Mouse (Mus musculus) brain, adult 2 months (tissue): ENCODE measurements around the gene Car11.

Experiments
- DNase-seq: peaks from one replicate; pipeline ENCODE4 v3.0.0; 2011; ENCODE audit warnings: low read depth, low spot score

Car11 gene

DNA sequence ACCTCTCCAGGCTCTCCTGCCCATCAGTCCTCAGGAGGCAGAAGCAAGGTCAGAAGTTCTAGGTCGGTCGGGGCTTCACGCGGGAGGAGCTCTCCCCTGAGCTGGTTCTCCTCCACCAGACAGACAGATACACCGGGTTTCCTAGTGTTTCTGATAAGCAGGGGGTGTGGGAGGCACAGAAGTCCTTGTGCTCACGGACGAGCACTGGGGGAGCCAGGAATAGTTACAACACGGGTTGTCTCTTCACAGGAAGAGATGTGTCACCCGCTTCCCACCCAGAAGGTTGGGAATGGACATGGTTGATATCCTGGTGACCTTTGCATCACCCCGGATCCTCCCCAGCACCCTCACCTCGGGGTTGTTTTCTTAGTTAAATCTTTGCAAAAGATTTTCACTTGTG is 9.8 kb upstream of the Car11 start:
- DNase-seq, result no peak

DNA sequence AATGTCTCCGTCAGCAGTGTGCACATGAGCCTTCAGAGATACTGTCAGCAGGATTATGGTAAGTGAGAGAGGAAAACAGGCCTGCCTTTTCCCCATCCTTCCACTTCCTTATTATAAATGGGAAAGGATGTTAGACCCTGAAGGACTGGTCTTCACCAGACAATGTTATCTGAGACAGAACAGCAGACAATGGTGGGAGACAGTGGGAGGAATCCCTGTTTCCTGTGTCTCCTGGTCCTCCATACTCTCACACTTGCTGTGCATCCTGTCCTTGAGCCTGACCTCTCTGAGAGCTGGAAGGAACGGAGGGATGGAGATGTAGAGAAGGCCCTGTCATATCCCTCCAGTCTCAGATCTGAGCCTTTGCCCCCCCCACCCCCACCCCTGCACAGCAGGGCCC is 7.3 kb upstream of the Car11 start:
- DNase-seq, result no peak

DNA sequence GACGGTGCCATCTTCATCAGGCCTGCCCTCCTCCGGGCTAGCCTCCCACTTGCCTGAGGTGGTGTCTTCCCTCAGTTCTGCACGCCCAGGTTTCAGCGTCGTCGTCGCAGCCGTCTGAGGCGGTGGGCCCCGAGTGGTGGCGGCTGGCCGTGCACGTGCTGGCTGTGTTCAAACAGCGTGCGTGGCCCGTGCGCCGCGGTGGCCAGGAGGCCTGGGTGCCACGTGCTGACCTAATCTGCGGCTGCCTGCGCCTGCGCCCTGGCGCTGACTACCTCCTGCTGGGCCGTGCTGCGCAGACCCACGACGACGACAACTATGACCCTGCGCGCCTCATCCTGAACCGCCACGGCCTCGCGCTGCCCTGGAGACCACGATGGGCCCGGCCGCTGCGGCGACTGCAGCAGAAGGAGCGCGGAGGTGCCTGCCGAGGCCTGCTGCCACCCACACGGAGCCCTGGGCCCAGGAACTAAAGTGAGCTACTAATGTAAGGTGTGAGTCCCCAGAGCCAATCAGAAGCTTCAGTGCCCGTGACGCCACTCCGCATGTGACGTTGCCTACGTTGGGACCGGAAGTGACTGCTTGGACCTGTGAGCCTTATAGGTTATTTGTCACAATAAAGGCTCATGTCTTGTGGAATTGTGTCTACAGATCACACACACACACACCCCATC is 5.6 kb upstream of the Car11 start, which contains the start of gene Sec1:
TSS of gene Sec1 (minus strand) at position 482 of the 671 bp plus-strand sequence.
- no peak for DNase-seq

- no peak for DNase-seq
Observed at GRCm38 (mm10) chr7:45695098-45695497, 4.5 kb upstream of the Car11 start.

- no peak for DNase-seq
Observed at GRCm38 (mm10) chr7:45697894-45698293, 1.7 kb upstream of the Car11 start.

DNA sequence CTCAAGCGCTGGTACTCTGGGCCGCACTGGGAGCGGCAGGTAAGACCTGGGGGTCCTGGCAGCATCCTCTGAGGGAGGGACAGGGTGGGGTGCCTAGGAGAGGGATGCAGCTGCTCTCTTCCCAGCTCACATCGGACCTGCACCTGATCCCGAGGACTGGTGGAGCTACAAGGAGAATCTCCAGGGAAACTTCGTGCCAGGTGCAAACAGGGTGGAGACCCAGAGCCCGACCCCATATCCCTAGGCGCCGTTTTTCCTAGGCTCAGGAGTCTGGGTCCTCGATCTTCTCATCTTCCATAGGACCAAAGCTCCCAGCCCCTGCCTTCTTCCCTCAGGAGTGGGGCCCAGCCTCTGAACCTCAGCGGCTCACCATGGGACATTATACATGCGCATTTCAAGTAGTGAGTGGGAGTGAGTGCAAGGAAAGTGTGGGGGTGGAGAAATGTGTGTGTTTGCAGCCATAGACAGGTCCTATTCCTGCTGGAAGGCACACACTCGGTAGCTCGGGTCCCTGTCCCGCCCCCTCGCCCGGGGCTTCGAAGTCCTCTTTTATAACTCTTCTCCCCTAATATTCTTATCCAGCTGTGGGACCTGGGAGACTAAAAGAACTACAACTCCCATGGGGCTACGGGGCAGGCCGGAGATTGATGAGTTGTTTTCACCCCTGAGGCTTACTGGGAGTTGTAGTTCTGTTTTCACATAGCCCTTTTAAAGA is 815 bp downstream of the Car11 start:
- DNase-seq, result peak; percentile 94

DNA sequence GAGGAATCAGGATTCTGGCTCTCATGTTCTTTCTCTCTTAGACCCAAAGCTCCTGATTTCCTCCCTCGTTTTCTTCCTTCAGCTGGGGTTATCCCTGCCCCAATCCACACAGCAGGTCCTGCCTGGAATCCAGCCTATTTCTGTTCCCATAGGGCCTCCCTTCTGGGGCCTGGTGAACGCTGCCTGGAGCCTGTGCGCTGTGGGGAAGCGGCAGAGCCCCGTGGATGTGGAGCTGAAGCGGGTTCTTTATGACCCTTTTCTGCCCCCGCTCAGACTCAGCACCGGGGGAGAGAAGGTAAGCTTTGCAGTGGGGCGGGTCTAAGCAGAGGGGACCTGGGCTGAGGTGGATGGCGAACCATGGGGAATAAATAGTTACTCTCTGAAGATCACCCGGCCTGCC is 1.4 kb downstream of the Car11 start:
- no peak for DNase-seq

- no peak for DNase-seq
Observed at GRCm38 (mm10) chr7:45701607-45702006, 2.0 kb downstream of the Car11 start.

DNA sequence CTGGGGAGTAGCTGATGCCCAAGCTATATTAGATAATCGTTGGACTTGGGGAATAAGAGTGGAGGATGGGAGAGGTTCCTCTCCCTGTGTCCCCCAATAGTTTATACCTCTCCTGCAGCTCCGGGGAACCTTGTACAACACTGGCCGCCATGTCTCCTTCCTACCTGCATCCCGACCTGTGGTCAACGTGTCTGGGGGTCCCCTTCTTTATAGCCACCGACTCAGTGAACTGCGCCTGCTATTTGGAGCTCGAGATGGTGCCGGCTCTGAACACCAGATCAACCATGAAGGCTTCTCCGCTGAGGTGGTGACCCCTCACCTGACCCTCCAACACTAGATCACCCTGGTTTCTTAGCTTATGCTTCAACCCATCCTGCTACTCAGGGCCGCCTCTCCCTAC is 2.7 kb downstream of the Car11 start:
- DNase-seq, result no peak

GRCm38 (mm10) chr7:45702809-45703520 is 3.3 kb downstream of the Car11 start:
- no peak for DNase-seq

DNA sequence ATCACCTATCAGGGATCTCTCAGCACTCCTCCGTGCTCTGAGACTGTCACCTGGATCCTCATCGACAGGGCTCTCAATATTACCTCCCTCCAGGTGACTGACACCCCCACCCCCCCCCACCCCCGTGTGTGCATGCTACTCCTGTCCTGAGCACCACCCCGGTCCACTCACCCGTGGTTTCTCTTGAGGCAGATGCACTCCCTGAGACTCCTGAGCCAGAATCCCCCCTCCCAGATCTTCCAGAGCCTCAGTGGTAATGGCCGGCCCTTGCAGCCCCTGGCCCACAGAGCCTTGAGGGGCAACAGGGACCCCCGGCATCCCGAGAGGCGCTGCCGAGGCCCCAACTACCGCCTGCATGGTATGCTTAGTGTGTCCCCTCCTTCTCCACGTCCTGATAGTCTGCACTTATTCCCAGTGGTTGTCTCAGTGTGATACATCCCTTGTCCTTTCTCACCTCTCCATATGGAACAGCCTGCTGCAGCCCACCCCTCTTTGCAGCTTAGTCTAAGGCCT is 3.9 kb downstream of the Car11 start:
- no peak for DNase-seq

DNA sequence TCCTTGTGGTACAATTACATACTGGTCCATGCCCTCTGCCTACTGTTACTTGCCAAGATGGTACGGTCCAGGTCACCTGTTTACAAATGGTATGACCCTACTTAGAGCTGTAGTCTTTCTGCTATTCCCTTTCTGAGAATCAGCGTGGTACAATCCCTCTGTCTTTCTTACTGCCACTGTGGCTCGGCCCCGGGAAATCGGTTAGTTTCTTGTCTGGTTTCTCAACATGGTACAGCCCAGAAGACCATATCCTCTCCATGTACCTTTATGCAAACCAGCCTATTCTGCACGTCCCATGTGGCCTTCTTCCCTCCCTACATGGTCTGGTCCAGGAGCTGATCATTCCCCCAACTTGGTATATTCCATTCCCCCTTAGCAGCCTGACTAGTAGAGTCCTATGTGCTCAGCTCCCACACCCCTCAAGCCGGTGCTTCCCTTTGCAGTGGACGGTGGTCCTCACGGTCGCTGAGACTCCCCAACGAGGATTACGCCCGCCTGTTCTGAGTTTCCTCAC is 4.5 kb downstream of the Car11 start:
- peak; percentile 97 for DNase-seq

DNA sequence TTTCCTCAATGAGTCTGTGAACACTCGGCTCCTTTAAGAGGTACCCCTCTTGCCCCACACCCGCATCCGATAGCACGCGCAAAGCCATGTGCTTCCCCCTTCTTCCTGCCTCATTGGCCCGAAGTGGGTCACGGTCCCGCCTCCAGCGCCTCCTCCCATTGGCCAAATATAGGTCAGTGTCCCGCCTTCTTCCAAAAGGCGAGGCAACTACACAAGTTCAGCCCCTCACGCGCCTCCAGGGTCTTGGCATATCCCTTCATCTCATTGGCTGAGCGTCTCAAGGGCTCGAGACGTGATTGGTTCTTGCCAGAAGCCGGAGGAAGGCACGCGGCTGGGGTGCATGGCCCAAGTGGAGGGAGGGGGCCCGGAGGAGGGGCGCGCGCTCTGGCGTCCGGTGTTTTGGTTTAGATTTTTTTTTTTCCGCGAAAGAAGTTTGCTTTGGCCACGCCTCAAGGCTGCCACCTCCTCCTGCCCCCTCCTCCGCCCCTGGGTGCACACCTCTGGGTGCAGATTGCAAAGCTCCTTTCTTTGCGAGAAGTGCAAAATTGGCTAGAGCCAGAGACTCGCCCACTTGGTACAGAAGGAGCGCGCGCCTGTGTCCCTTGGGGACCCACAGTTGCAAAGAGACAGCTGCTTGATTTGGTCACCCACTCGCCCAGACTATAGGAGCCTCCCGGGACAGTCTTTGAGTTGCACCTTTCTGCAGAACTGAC is 5.2 kb downstream of the Car11 start, which contains the start of gene Dbp:
TSS of gene Dbp (plus strand) at position 359 of the 713 bp plus-strand sequence.
- DNase-seq, result peak; percentile 100

DNA sequence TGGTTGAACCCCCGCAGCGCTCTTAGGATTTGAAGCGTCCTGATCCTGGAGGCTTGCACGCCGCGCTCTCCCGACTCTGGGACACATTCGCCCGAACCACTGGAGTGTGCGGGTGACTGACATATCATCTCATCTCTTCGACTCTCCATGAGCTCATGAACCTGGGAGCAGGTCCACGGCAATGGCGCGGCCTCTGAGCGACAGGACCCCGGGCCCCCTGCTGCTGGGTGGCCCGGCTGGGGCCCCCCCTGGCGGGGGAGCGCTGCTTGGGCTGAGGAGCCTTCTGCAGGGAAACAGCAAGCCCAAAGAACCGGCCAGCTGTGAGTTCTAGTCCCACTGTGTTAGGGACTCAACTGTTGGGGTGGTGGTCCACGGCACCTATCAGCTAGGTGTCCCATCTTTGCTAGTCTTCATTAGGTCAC is 5.8 kb downstream of the Car11 start:
- no peak for DNase-seq

DNA sequence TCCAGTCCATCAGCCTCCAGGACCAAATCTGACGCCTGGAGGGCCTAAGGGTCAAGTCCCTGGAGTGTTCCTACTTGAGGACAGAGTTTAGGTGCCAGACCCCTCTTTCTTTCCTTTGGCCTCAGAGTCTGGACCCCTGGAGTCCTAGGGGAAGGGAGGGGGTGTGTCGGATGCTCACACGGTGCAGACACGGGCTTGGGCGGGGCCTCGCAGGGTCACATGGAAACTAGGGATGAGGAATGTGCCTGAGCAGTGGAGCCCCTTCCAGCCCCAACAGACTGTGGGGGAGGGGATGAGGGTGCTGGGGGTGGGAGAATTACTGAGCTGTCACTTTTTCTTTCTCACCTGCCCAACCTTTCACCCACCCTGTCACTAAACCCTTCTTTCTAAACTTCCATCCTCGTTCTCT is 6.2 kb downstream of the Car11 start:
- DNase-seq, result peak; percentile 91

- DNase-seq, result peak; percentile 92
Observed at GRCm38 (mm10) chr7:45706721-45707241, 7.1 kb downstream of the Car11 start.

DNA sequence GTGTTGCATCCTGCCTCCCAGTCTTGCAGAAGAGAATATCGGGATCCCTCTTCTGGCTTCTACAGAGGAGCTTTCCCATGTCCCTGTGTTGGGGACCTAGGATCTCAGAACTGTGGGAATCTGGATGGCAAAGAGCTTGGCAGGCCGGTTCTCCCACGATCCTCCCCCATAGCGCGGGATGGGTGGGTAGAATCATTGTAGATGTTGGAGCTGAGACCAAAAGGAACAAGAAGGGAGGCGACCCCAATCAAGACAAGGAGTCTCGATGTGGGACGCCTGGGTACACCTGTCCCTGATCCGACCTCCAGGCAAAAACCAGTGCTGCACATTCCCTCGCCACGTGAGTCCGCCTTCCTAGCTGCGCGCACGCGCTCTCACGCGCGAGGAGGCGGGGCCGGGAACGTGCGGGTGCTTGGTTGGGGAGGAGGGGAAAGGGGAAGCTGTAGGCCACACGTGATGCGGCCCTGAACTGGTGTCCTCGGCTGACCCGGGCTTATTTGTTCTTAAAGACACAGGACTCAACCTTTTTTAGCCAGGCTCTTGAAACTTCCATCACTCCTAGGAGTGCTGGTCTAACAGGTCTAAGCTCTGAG is 7.8 kb downstream of the Car11 start:
- peak; percentile 98 for DNase-seq

- no peak for DNase-seq
Observed at GRCm38 (mm10) chr7:45708221-45708761, 8.6 kb downstream of the Car11 start.

- DNase-seq, result peak; percentile 77
Observed at GRCm38 (mm10) chr7:45709036-45709435, 9.4 kb downstream of the Car11 start.

GRCm38 (mm10) chr7:45709677-45710355 is 10.2 kb downstream of the Car11 start:
- no peak for DNase-seq
